Mouse (Mus musculus) forebrain, embryonic 14.5 days (tissue): ENCODE measurements around the gene Ang. TPM values are rescaled to one million over a fixed set of nuclear protein-coding genes. Genes with fewer than 3 reads are reported as not detected.

Experiments
- ATAC-seq: fragments of 200-750 bp; cut with Nextera tagmentation; 2 replicates; pipeline ENCODE4 v1.8.0; 2017; ENCODE audit warnings: mild to moderate bottlenecking, moderate library complexity
- DNase-seq: peaks from one replicate; pipeline ENCODE4 v3.0.0-alpha.2; 2015; ENCODE audit warnings: low spot score
- H3K27ac ChIP-seq: fragments of 300-500 bp; sonication (generic); 2 replicates; pipeline ENCODE4 v1.5.1; 2014; ENCODE audit warnings: low read depth, mild to moderate bottlenecking, control low read depth, low read length, moderate library complexity
- H3K27me3 ChIP-seq: fragments of 300-500 bp; sonication (generic); replicated peaks from 2 replicates; pipeline ENCODE4 v1.6.1; 2014; ENCODE audit warnings: low read length, control low read depth, mixed read lengths; ENCODE audit not compliant: control insufficient read depth, insufficient read depth
- H3K36me3 ChIP-seq: fragments of 300-500 bp; sonication (generic); 2 replicates; pipeline ENCODE4 v1.6.1; 2014; ENCODE audit warnings: low read length, control low read depth; ENCODE audit not compliant: control insufficient read depth, insufficient read depth
- H3K4me1 ChIP-seq: fragments of 300-500 bp; sonication (generic); 2 replicates; pipeline ENCODE4 v1.6.1; 2014; ENCODE audit warnings: antibody characterized with exemption, low read length, control low read depth; ENCODE audit not compliant: control insufficient read depth, insufficient read depth
- H3K4me2 ChIP-seq: fragments of 300-500 bp; sonication (generic); 2 replicates; pipeline ENCODE4 v1.6.1; 2014; ENCODE audit warnings: mild to moderate bottlenecking, control low read depth, low read length
- H3K4me3 ChIP-seq: fragments of 300-500 bp; sonication (generic); 2 replicates; pipeline ENCODE4 v1.5.1; 2014; ENCODE audit warnings: low read depth, low read length, control low read depth
- H3K9ac ChIP-seq: fragments of 300-500 bp; sonication (generic); 2 replicates; pipeline ENCODE4 v1.6.1; 2014; ENCODE audit warnings: mild to moderate bottlenecking, low read length, control low read depth, moderate library complexity
- H3K9me3 ChIP-seq: fragments of 300-500 bp; sonication (generic); replicated peaks from 2 replicates; pipeline ENCODE4 v1.6.1; 2016; ENCODE audit warnings: low read length, control low read depth, mixed read lengths; ENCODE audit not compliant: control insufficient read depth
- WGBS: fragments of 180-500 bp; shearing (Covaris S2); extraction: QIAGEN DNeasy Blood & Tissue Kit; methylation state at CpG from one replicate; pipeline ENCODE4 v1.1.7; 2014; 5-methylcytosine and 5-hydroxymethylcytosine counted together
- polyA plus RNA-seq: library from polyadenylated mRNA; unstranded; fragments of >200 nt; fragmentation: Nextera tagmentation; extraction: Ambion mirVana; gene quantifications from 2 replicates; pipeline ENCODE4 v1.2.1, GENCODE M21; 2014

Gene Ang
- 2.2 and 2.8 TPM in 2 replicates for polyA plus RNA-seq

- DNase-seq (peak; percentile 51), ATAC-seq (0 out of 2 replicates have a peak, but pooled peaks have one; percentile 11)
- Histone ChIP-seq H3K27ac (peak within 1 kb of the TSS; percentile 66), H3K9ac (peak within 1 kb of the TSS; percentile 56), H3K4me2 (peak within 1 kb of the TSS; percentile 63), H3K4me3 (peak within 1 kb of the TSS; percentile 57), H3K36me3 (no peaks in the 10 kb centered on the region), H3K9me3 (no peaks in the 10 kb centered on the region), H3K27me3 (no peaks in the 10 kb centered on the region), H3K4me1 (no peaks in the 10 kb centered on the region)
- 6% methylated on average over 33 of the region's 33 CpGs for WGBS
Measured at GRCm38 (mm10) chr14:51090921-51091900, at the start of gene Ang, which contains the start of gene Rnase4. Gene Ang (plus strand): TSS chr14:51091150. Gene Rnase4 (plus strand): TSS chr14:51091077.

- ATAC-seq, result no peak
- Histone ChIP-seq H3K4me2 (no peak within 1 kb of the TSS), H3K9ac (no peak within 1 kb of the TSS), H3K36me3 (no peaks in the 10 kb centered on the region), H3K27ac (no peak within 1 kb of the TSS), H3K4me1 (no peaks in the 10 kb centered on the region), H3K9me3 (no peaks in the 10 kb centered on the region), H3K27me3 (no peaks in the 10 kb centered on the region), H3K4me3 (no peak within 1 kb of the TSS)
- DNase-seq, result no peak
- WGBS, result 67% methylated on average over 6 of the region's 6 CpGs
Measured at GRCm38 (mm10) chr14:51041769-51042168, 49.2 kb upstream of the Ang start, which contains the start of gene Rnase9. Gene Rnase9 (minus strand): TSS chr14:51041869.

GRCm38 (mm10) chr14:51047846-51048245, 43.1 kb upstream of the Ang start:
- no peak for ATAC-seq
- no peaks in the 10 kb centered on the region for H3K36me3 ChIP-seq
- DNase-seq, result no peak
- WGBS, result 73% methylated on average over 5 of the region's 5 CpGs
- H3K9me3 ChIP-seq, result no peaks in the 10 kb centered on the region
- no peak overlapping the region for H3K27ac ChIP-seq
- H3K4me2 ChIP-seq, result no peak overlapping the region
- no peaks in the 10 kb centered on the region; the same call in 1 of the 2 replicates for H3K27me3 ChIP-seq
- no peaks in the 10 kb centered on the region for H3K4me1 ChIP-seq
- H3K9ac ChIP-seq, result no peak overlapping the region
- no peak overlapping the region for H3K4me3 ChIP-seq

- H3K27ac ChIP-seq, result no peak within 1 kb of the TSS
- ATAC-seq (no peak), DNase-seq (no peak)
- no peak within 1 kb of the TSS for H3K9ac ChIP-seq
- H3K36me3 ChIP-seq, result no peaks in the 10 kb centered on the region
- no peak within 1 kb of the TSS for H3K4me3 ChIP-seq
- H3K27me3 ChIP-seq, result no peaks in the 10 kb centered on the region; the same call in 1 of the 2 replicates
- H3K9me3 ChIP-seq, result no peaks in the 10 kb centered on the region
- peaks cover 5% of the 10 kb centered on the region; the same call in 1 of the 2 replicates for H3K4me1 ChIP-seq
- 91% methylated on average over 2 of the region's 2 CpGs for WGBS
- H3K4me2 ChIP-seq, result no peak within 1 kb of the TSS
Measured at GRCm38 (mm10) chr14:51050063-51050462, 40.9 kb upstream of the Ang start, which contains the start of gene Rnase11. Gene Rnase11 (minus strand): TSS chr14:51050163.

- 55% methylated on average over 5 of the region's 5 CpGs for WGBS
- DNase-seq (no peak), ATAC-seq (no peak)
- no peak overlapping the region for H3K4me2 ChIP-seq
- no peaks in the 10 kb centered on the region for H3K36me3 ChIP-seq
- H3K9me3 ChIP-seq, result no peaks in the 10 kb centered on the region
- no peak overlapping the region for H3K4me3 ChIP-seq
- no peak overlapping the region for H3K9ac ChIP-seq
- peaks cover 5% of the 10 kb centered on the region; the same call in 1 of the 2 replicates for H3K4me1 ChIP-seq
- no peak overlapping the region for H3K27ac ChIP-seq
- H3K27me3 ChIP-seq, result no peaks in the 10 kb centered on the region; the same call in 1 of the 2 replicates
Measured at GRCm38 (mm10) chr14:51051941-51052340, 39.0 kb upstream of the Ang start.

- Histone ChIP-seq H3K4me3 (no peak overlapping the region), H3K36me3 (no peaks in the 10 kb centered on the region), H3K27me3 (no peaks in the 10 kb centered on the region; the same call in 1 of the 2 replicates), H3K9me3 (no peaks in the 10 kb centered on the region), H3K4me2 (no peak overlapping the region), H3K9ac (no peak overlapping the region), H3K27ac (no peak overlapping the region), H3K4me1 (peaks cover 5% of the 10 kb centered on the region; the same call in 1 of the 2 replicates)
- 39% methylated on average over 5 of the region's 5 CpGs for WGBS
- ATAC-seq (no peak), DNase-seq (no peak)
Measured at GRCm38 (mm10) chr14:51053176-51053575, 37.8 kb upstream of the Ang start.

GRCm38 (mm10) chr14:51054243-51055237, 36.4 kb upstream of the Ang start:
- Histone ChIP-seq H3K4me1 (peaks cover 5% of the 10 kb centered on the region; the same call in 1 of the 2 replicates), H3K9me3 (no peaks in the 10 kb centered on the region), H3K27me3 (no peaks in the 10 kb centered on the region; the same call in 1 of the 2 replicates), H3K4me3 (no peak overlapping the region), H3K4me2 (no peak overlapping the region), H3K27ac (no peak overlapping the region), H3K36me3 (no peaks in the 10 kb centered on the region), H3K9ac (no peak overlapping the region)
- no peak for ATAC-seq
- WGBS, result 17% methylated on average over 13 of the region's 13 CpGs
- DNase-seq, result no peak

- no peaks in the 10 kb centered on the region for H3K27me3 ChIP-seq
- H3K9me3 ChIP-seq, result no peaks in the 10 kb centered on the region
- H3K9ac ChIP-seq, result no peak within 1 kb of the TSS
- H3K4me1 ChIP-seq, result peaks cover 5% of the 10 kb centered on the region; the same call in 1 of the 2 replicates
- DNase-seq (no peak), ATAC-seq (no peak)
- no peak within 1 kb of the TSS for H3K4me3 ChIP-seq
- WGBS, result 69% methylated on average over 9 of the region's 9 CpGs
- H3K4me2 ChIP-seq, result no peak within 1 kb of the TSS
- H3K36me3 ChIP-seq, result no peaks in the 10 kb centered on the region
- H3K27ac ChIP-seq, result no peak within 1 kb of the TSS
Measured at GRCm38 (mm10) chr14:51057401-51057831, 33.5 kb upstream of the Ang start, which contains the start of gene Rnase12. Gene Rnase12 (minus strand): TSS chr14:51057661.
